Mouse (Mus musculus) megakaryocyte, embryonic 14.5 days (primary cell): ENCODE measurements around the gene Zfp444.

Source experiments
- FLI1 ChIP-seq: IDR thresholded peaks from 2 replicates; pipeline ENCODE4 v1.6.1; 2012; ENCODE audit warnings: low read length, inconsistent platforms, mixed read lengths
- GATA1 ChIP-seq: IDR thresholded peaks from 3 replicates; pipeline ENCODE4 v1.6.1; 2012; ENCODE audit warnings: mixed read lengths, low read length, inconsistent platforms, borderline replicate concordance

DNA sequence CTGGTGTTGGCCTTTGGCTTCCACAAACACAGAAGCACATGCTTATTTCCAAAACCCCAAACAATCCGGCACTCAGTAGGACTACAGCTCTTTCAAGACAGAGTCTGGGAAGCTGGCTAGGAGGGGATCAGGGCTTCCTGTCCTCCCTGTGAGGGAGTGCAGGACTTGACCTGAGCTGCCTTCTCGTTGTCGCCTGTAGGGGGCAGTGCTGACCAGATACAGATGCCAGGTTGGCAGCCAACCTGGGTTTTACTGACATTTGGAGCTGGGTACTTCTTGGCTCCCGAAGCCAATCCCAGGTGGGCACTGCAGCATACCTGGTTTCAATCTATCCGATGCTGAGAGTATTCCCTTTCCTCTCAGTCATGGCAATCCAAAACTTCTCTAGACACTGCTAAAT lies 41.1 kb downstream of the Zfp444 start:
- no peak for TF ChIP-seq GATA1
- TF ChIP-seq FLI1 = no peak
